Mouse (Mus musculus) forebrain, embryonic 12.5 days (tissue): ENCODE measurements around the gene Tnip3. TPM values are rescaled to one million over a fixed set of nuclear protein-coding genes. Genes with fewer than 3 reads are reported as not detected.
A peak's percentile ranks its signal among the peaks of the same experiment; 100 is the strongest.

Experiments
- ATAC-seq: fragments of 200-750 bp; cut with Nextera tagmentation; 2 replicates; pipeline ENCODE4 v1.8.0; 2017; ENCODE audit warnings: moderate TSS enrichment; ENCODE audit not compliant: low FRiP score
- H3K27ac ChIP-seq: fragments of 300-500 bp; sonication (generic); 2 replicates; pipeline ENCODE4 v1.5.1; 2016; ENCODE audit warnings: mild to moderate bottlenecking
- H3K27me3 ChIP-seq: fragments of 300-500 bp; sonication (generic); 2 replicates; pipeline ENCODE4 v1.6.1; 2016; ENCODE audit warnings: mild to moderate bottlenecking
- H3K36me3 ChIP-seq: fragments of 300-500 bp; sonication (generic); replicated peaks from 2 replicates; pipeline ENCODE4 v1.6.1; 2016; ENCODE audit warnings: mild to moderate bottlenecking
- H3K4me1 ChIP-seq: fragments of 300-500 bp; sonication (generic); 2 replicates; pipeline ENCODE4 v1.6.1; 2016
- H3K4me2 ChIP-seq: fragments of 300-500 bp; sonication (generic); 2 replicates; pipeline ENCODE4 v1.6.1; 2016; ENCODE audit warnings: mild to moderate bottlenecking, moderate library complexity
- H3K4me3 ChIP-seq: fragments of 300-500 bp; sonication (generic); replicated peaks from 2 replicates; pipeline ENCODE4 v1.5.1; 2016; ENCODE audit warnings: mild to moderate bottlenecking
- H3K9ac ChIP-seq: fragments of 300-500 bp; sonication (generic); 2 replicates; pipeline ENCODE4 v1.6.1; 2016; ENCODE audit warnings: mild to moderate bottlenecking
- H3K9me3 ChIP-seq: fragments of 300-500 bp; sonication (generic); 2 replicates; pipeline ENCODE4 v1.6.1; 2016
- WGBS: fragments of 180-500 bp; shearing (Covaris S2); methylation state at CpG from one replicate; pipeline ENCODE4 v1.1.7; 2016; 5-methylcytosine and 5-hydroxymethylcytosine counted together
- polyA plus RNA-seq: library from polyadenylated mRNA; unstranded; fragments of >200 nt; fragmentation: Nextera tagmentation; extraction: Ambion mirVana; gene quantifications from 2 replicates; pipeline ENCODE4 v1.2.1, GENCODE M21; 2016

The Tnip3 gene
- polyA plus RNA-seq, 1 experiment from 2014 or later, result not detected

DNA sequence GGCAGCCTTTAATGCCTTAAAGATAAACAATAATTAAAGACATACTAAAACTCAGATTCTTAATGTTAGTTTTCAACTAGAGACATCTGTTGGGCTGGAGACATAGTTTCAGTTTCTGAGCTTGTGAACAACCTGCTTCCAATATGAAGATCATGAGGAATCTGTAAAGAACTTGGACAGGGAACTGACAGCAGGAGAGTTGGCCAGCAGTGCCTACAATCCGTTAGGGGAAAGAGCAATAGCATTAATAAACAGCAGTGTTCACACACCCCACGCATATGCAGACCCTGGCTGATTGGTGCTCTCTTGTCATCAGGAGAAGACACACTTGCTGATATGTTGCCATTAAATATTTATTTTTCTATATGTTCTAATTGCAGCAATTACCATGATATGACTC, 15.0 kb downstream of the Tnip3 start:
- Histone ChIP-seq H3K36me3 (no peaks in the 10 kb centered on the region), H3K4me1 (peaks cover 4% of the 10 kb centered on the region; the same call in 1 of the 2 replicates), H3K4me2 (no peak overlapping the region), H3K4me3 (no peak overlapping the region), H3K9ac (no peak overlapping the region), H3K9me3 (no peaks in the 10 kb centered on the region), H3K27me3 (no peaks in the 10 kb centered on the region), H3K27ac (no peak overlapping the region)
- no peak for ATAC-seq
- WGBS, result 80% methylated on average over 2 of the region's 2 CpGs

DNA sequence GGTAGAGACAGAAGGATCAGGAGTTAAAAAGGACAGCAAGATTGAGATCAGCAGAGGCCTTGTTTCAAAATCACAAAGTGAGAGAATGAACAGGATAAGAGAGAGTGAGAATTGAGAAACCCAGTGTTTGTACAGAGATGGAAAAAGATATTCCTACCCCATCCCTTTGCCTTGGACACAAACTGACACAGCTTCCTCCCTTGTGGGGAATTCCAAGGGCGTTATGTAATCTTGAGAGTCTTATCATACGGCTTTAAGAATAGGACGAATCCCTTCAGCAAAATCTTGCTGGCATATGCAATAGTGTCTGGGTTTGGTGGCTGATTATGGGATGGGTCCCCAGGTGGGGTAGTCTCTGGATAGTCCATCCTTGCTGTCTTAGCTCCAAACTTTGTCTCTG, 16.0 kb downstream of the Tnip3 start:
- H3K27ac ChIP-seq, result no peak overlapping the region
- H3K36me3 ChIP-seq, result no peaks in the 10 kb centered on the region
- peaks cover 4% of the 10 kb centered on the region; the same call in 1 of the 2 replicates for H3K4me1 ChIP-seq
- ATAC-seq, result no peak
- 90% methylated on average over 3 of the region's 3 CpGs for WGBS
- H3K4me3 ChIP-seq, result no peak overlapping the region
- no peaks in the 10 kb centered on the region for H3K9me3 ChIP-seq
- no peak overlapping the region for H3K9ac ChIP-seq
- no peaks in the 10 kb centered on the region for H3K27me3 ChIP-seq
- no peak overlapping the region for H3K4me2 ChIP-seq

DNA sequence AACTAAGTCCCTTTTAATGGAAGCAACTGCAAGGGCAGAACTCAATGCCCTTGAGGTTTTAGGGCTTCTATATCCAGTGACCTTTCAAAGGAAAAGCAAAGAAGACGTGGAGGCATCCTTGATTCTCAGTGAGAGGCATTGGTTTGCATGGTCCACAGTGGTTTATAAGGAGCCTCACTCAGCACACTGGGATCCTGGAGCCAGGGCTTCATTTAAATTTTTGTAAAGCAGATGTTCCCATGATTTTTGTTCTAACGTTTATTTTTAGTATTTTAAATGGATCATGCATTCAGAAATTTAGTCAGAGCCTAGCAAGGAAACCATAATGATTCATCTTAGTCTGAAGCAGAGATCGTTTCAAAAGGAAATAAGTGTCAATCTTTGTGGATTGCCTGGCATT, 17.3 kb downstream of the Tnip3 start:
- ATAC-seq, result no peak

DNA sequence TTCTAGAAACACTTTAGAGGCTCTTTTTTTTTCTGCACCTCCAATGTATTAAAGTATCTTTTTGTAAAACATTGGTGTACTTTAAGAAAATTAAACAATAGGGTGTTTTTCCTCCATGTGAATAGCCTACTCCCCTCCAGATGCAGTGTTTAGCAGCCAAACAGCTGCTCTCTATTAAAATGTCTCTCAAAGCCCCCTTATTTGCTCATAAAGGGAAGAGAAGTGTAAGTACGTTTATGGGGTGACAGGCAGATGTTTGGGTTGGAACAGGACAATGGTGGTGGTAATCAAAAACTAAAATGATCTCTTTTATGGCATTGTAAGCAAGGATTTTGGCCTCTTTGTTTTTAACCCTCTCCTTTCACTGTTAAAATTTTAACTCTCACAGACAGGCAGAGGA, 17.8 kb downstream of the Tnip3 start:
- no peak for ATAC-seq
- H3K9me3 ChIP-seq, result no peaks in the 10 kb centered on the region
- H3K27ac ChIP-seq, result no peak overlapping the region
- H3K27me3 ChIP-seq, result no peaks in the 10 kb centered on the region
- H3K4me3 ChIP-seq, result no peak overlapping the region
- no peak overlapping the region for H3K9ac ChIP-seq
- peaks cover 4% of the 10 kb centered on the region; the same call in 1 of the 2 replicates for H3K4me1 ChIP-seq
- H3K4me2 ChIP-seq, result no peak overlapping the region
- no peaks in the 10 kb centered on the region for H3K36me3 ChIP-seq
- 20% methylated on average over 1 of the region's 1 CpGs for WGBS

More for the DNA sequence above, 17.3 kb downstream of the Tnip3 start:
- Histone ChIP-seq H3K4me1 (peaks cover 4% of the 10 kb centered on the region; the same call in 1 of the 2 replicates), H3K27ac (no peak overlapping the region), H3K36me3 (no peaks in the 10 kb centered on the region), H3K9me3 (no peaks in the 10 kb centered on the region), H3K9ac (no peak overlapping the region), H3K4me3 (no peak overlapping the region), H3K27me3 (no peaks in the 10 kb centered on the region), H3K4me2 (no peak overlapping the region)
- WGBS, result 54% methylated on average over 3 of the region's 3 CpGs

DNA sequence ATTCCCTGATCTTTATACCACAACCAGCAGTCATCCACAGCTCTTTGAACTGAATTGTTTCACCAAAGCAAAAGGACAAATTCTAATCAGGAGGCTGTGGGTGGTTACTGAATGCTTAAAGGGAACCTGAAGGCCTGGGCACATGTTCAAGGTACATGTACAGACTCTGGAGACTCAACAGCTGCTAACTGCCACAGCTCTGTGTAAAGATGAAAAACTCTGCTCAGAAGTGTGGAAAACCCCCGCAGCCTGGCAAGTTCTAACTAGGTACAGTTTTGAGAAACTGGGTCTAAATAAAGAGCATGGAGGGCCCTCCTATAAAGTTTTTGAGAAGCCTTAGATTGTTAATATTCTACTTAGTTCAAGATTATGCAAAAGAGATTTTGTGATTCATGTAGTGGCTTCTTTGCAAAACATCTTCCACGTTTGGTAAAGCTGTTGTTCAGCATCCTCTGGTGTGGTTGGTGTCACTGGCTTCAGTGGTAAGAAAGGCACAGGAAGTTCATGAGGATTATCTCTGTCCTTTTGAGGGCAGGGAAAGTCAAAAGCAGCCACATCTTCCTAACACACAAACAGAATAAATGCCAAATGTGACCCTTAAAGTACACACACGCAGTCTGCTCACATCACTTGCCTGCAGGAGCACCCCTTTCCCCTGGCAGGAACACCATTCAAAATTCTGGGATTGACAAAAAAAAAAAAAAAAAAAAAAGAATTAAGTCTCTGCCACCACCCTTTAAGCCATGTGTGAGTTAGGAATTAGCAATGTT, 39.0 kb downstream of the Tnip3 start:
- Histone ChIP-seq H3K4me1 (no peaks in the 10 kb centered on the region), H3K36me3 (no peaks in the 10 kb centered on the region), H3K9ac (no peak overlapping the region), H3K27ac (no peak overlapping the region), H3K4me3 (no peak overlapping the region), H3K4me2 (no peak overlapping the region), H3K27me3 (no peaks in the 10 kb centered on the region), H3K9me3 (no peaks in the 10 kb centered on the region)
- 77% methylated on average over 3 of the region's 3 CpGs for WGBS
- no peak for ATAC-seq

DNA sequence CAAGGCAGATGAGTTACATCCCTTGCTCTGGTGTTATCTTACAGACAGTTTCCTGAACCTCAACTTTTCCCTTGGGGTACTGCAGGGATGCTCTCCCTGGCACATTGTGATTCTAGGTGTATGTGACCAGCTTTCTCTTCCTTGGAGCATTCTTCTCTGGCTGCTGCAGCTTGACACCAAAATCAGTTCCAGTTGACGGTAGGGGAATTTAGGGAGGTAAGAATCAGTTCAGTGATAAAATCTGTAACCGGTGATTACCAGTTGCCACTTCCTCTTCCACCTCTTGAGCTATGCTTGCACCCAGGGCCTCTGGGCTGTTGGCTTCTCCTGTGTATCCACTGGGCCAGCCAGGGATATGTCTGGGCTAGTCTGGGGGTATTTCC, 39.5 kb downstream of the Tnip3 start:
- H3K36me3 ChIP-seq, result no peaks in the 10 kb centered on the region
- ATAC-seq, result no peak
- H3K4me2 ChIP-seq, result no peak overlapping the region
- H3K9me3 ChIP-seq, result no peaks in the 10 kb centered on the region
- H3K9ac ChIP-seq, result no peak overlapping the region
- no peak overlapping the region for H3K4me3 ChIP-seq
- H3K27ac ChIP-seq, result no peak overlapping the region
- H3K4me1 ChIP-seq, result no peaks in the 10 kb centered on the region
- WGBS, result 92% methylated on average over 2 of the region's 2 CpGs
- H3K27me3 ChIP-seq, result no peaks in the 10 kb centered on the region

DNA sequence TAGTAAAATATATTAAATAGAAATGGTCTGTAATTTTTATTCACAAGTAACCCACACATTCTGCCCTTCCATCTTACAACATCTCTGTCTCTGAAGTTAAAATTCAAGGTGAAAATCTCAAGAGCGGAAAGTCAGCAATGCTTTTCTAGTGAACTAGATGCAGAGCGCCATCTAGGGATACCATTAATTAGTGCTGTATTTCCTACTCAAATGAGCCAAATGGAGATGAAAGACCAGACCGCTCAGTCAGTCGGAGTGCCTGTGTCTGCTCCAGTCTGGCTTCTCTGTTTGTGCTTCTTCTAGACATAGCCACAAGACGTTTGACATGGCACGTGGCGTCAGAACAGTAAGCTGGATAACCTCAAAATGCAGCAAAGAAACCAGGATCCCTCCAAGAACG, 44.6 kb downstream of the Tnip3 start:
- 0 out of 2 replicates have a peak, but pooled peaks have one; percentile 36 for ATAC-seq
- no peaks in the 10 kb centered on the region for H3K27me3 ChIP-seq
- H3K4me3 ChIP-seq, result no peak overlapping the region
- no peaks in the 10 kb centered on the region for H3K4me1 ChIP-seq
- H3K9ac ChIP-seq, result no peak overlapping the region
- WGBS, result 40% methylated on average over 8 of the region's 8 CpGs
- no peak overlapping the region for H3K27ac ChIP-seq
- no peaks in the 10 kb centered on the region for H3K9me3 ChIP-seq
- no peaks in the 10 kb centered on the region for H3K36me3 ChIP-seq
- no peak overlapping the region for H3K4me2 ChIP-seq

DNA sequence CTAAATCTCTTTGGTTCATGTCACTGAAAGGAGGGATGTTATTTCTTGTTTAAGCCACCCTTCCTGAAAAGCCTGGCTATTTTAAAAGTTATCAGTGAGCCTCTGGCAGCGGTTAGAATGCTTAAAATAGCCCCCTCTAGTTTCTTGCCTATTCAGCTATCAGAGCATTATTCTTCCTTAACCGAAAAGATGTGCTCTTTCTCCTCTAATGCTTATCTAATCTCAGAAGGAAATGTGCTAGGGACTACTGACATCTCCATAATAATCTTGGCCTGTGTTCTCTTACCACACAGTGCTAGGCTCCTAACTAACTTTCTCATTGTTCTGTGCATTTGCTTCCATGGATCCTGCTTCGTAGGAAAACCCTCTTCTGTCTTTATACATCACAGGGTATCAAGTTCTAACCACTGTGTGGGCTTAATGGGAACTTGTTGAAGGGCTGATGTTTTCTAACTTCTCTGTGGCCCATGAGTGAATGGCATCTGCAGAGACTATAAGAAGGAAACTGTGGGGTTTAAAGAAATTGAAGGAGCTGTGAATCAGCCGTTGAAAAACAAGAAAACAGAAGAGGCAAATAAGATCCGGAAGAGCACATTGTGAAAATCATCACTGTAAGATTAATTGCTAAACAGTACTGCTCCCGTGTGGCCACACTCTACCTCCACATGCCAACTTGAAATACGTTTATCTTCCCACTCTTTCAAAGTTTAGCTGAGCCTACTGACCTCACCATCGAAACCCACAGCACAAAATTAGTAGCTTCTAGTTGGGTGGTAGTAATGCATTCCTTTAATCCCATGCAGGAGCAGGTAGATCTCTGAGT, 53.2 kb downstream of the Tnip3 start:
- WGBS, result 81% methylated on average over 8 of the region's 8 CpGs
- no peak overlapping the region for H3K4me3 ChIP-seq

DNA sequence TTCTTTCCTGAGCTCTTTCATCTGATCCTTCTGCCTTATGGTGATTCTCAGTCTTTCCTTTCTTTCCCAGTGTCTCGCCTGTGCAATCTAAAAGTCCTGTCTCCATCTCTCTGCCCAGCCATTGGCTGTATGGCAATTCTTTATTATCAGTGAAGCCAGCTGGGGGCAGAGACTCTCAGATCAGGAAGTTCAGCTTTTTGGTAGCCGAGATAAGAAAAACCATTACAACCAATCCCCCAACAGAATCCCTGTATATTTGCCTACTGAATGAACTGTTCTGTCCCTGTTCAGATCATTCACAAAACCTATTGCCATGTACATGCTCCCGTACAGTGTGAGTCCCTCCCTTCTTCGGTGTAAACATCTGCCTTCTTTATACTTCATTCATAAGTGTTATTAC, 57.9 kb downstream of the Tnip3 start:
- WGBS, result 92% methylated on average over 4 of the region's 4 CpGs
- Histone ChIP-seq H3K36me3 (no peaks in the 10 kb centered on the region), H3K4me2 (no peak overlapping the region), H3K27ac (no peak overlapping the region), H3K4me1 (no peaks in the 10 kb centered on the region), H3K4me3 (no peak overlapping the region), H3K27me3 (no peaks in the 10 kb centered on the region), H3K9me3 (no peaks in the 10 kb centered on the region), H3K9ac (no peak overlapping the region)
- ATAC-seq, result no peak

More for the DNA sequence above, 53.2 kb downstream of the Tnip3 start:
- Histone ChIP-seq H3K9me3 (no peaks in the 10 kb centered on the region), H3K27me3 (no peaks in the 10 kb centered on the region), H3K36me3 (no peaks in the 10 kb centered on the region), H3K27ac (no peak overlapping the region), H3K4me1 (no peaks in the 10 kb centered on the region), H3K4me2 (no peak overlapping the region), H3K9ac (no peak overlapping the region)
- ATAC-seq, result no peak

DNA sequence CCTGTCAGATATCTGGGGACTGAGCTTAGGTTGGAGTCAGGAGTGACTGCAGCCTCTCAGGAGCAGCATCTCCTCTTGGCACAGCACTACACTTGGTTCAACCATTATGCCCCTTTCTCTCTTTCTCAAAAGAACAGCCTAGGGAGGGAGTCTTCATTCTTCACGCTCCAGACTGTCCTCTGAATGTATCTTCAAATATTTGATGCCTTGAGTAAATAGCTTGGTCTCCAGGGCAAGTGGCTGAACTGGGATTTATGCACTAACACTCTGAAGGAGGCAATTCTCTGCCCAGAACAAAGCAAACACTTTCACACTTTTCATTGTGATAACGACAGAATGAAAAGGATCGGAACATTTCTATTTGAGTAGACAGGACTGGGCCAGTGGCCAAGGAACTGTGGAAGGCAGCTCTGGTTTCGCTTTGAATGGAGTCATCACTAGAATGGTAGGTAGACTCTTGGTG, 59.8 kb downstream of the Tnip3 start:
- Histone ChIP-seq H3K36me3 (no peaks in the 10 kb centered on the region), H3K9ac (no peak overlapping the region), H3K9me3 (no peaks in the 10 kb centered on the region), H3K27ac (no peak overlapping the region), H3K4me2 (no peak overlapping the region), H3K4me3 (no peak overlapping the region), H3K4me1 (no peaks in the 10 kb centered on the region), H3K27me3 (no peaks in the 10 kb centered on the region)
- WGBS, result 43% methylated on average over 4 of the region's 4 CpGs
- ATAC-seq, result no peak

DNA sequence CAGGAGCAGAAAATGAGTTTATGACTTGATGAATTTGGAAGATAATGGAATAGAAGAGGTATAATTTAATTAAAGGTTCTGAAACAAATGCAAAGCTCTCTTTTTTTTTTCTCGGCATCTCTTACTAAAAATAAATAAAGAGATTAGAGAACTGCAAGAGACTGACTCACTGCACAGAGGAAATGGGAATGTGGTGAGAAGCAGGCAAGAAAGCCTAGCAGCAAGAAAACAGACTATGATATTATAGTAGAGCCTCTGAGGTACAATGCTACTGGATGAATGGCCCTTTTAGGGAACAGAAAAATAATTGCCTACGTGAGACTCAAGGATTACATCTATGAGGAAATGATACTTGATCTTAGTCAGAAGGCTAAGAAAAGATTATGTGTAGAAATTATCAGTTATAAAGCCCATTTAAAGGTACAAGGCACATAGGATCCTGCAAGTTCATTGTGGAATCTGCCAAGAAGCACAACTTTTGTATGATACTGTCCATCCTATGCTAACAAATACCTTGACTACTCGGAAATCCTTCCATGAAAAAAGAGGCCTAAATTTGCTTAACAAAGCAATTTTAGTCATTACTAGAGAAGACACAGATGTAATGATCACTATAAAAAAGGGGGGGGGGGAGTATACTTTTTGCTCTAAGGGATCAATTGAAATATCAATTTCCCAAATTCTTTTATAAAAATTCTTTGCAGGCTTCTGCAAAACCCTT, 60.4 kb downstream of the Tnip3 start:
- no peak overlapping the region for H3K4me2 ChIP-seq
- H3K36me3 ChIP-seq, result no peaks in the 10 kb centered on the region
- H3K27ac ChIP-seq, result no peak overlapping the region
- 85% methylated on average over 3 of the region's 3 CpGs for WGBS
- no peak overlapping the region for H3K9ac ChIP-seq
- H3K4me1 ChIP-seq, result no peaks in the 10 kb centered on the region
- no peak overlapping the region for H3K4me3 ChIP-seq
- H3K9me3 ChIP-seq, result no peaks in the 10 kb centered on the region
- no peak for ATAC-seq
- H3K27me3 ChIP-seq, result no peaks in the 10 kb centered on the region

DNA sequence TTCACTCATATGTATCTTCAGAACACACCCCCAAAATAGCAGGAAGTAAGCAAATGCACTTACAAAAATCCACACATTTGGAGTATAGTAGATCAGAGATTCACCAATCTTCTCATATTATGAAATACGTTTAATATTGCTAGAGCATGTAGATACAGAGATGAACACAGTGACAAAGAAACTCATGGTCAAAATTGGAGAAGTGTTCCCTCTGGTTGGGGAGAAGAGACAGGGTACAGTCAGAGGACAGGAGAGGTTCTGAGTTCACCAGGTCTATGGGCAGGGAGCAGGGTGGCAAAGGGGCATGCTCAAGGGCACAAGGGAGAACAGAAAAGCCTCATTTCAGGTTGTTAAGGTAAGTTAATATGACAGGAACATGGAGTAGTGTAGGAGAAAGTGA, 63.7 kb downstream of the Tnip3 start:
- WGBS, result 72% methylated on average over 1 of the region's 1 CpGs
- no peak overlapping the region for H3K27ac ChIP-seq
- no peak overlapping the region for H3K9ac ChIP-seq
- no peaks in the 10 kb centered on the region for H3K4me1 ChIP-seq
- H3K9me3 ChIP-seq, result no peaks in the 10 kb centered on the region
- H3K27me3 ChIP-seq, result no peaks in the 10 kb centered on the region
- no peak overlapping the region for H3K4me3 ChIP-seq
- no peak for ATAC-seq
- H3K4me2 ChIP-seq, result no peak overlapping the region
- no peaks in the 10 kb centered on the region for H3K36me3 ChIP-seq
